Mouse (Mus musculus): Measurements from ENCODE around the gene Gba2.
"Not testable (repeated sequence)": the region's sequence is repeated elsewhere in the genome, so short reads cannot be mapped to it uniquely, and the experiment has no call there.

Gene Gba2

GRCm38 (mm10) chr4:43578376-43579204 is at the start of gene Gba2, which contains the start of gene Rgp1:
Gene Gba2 (minus strand): TSS chr4:43578873.
Gene Rgp1 (plus strand): TSS chr4:43578715.
- DNase-seq (ENCODE audit: low read depth) = peak; percentile 79

GRCm38 (mm10) chr4:43620146-43620778 is 41.6 kb upstream of the Gba2 start:
- DNase-seq (ENCODE audit: low read depth) = no peak

GRCm38 (mm10) chr4:43613060-43613730 is 34.5 kb upstream of the Gba2 start:
- peak; percentile 22 for DNase-seq (ENCODE audit: low read depth)

- DNase-seq (ENCODE audit: low read depth) = no peak
These were observed 33.9 kb upstream of the Gba2 start for GRCm38 (mm10) chr4:43612534-43612933.

- no peak for DNase-seq (ENCODE audit: low read depth)
These were observed 26.3 kb upstream of the Gba2 start for GRCm38 (mm10) chr4:43604751-43605685.

- no peak for DNase-seq (ENCODE audit: low read depth)
These were observed 25.4 kb upstream of the Gba2 start for GRCm38 (mm10) chr4:43604099-43604498.

GRCm38 (mm10) chr4:43600195-43600934 is 21.7 kb upstream of the Gba2 start:
- DNase-seq (ENCODE audit: low read depth) = no peak

- DNase-seq (ENCODE audit: low read depth) = no peak
These were observed 20.1 kb upstream of the Gba2 start for GRCm38 (mm10) chr4:43598650-43599380.

GRCm38 (mm10) chr4:43598200-43598599 is 19.5 kb upstream of the Gba2 start:
- DNase-seq (ENCODE audit: low read depth) = no peak

GRCm38 (mm10) chr4:43596597-43596996 is 17.9 kb upstream of the Gba2 start:
- not testable (repeated sequence) for DNase-seq (ENCODE audit: low read depth)

- no peak for DNase-seq (ENCODE audit: low read depth)
These were observed 14.8 kb upstream of the Gba2 start for GRCm38 (mm10) chr4:43593453-43593852.

- no peak for DNase-seq (ENCODE audit: low read depth)
These were observed 13.3 kb upstream of the Gba2 start for GRCm38 (mm10) chr4:43591961-43592360.

GRCm38 (mm10) chr4:43591543-43591942 is 12.9 kb upstream of the Gba2 start:
- DNase-seq (ENCODE audit: low read depth) = no peak

GRCm38 (mm10) chr4:43587681-43588080 is 9.0 kb upstream of the Gba2 start:
- no peak for DNase-seq (ENCODE audit: low read depth)

GRCm38 (mm10) chr4:43586411-43586810 is 7.7 kb upstream of the Gba2 start:
- DNase-seq (ENCODE audit: low read depth) = no peak

GRCm38 (mm10) chr4:43585682-43586081 is 7.0 kb upstream of the Gba2 start:
- DNase-seq (ENCODE audit: low read depth) = no peak

GRCm38 (mm10) chr4:43584444-43585416 is 6.1 kb upstream of the Gba2 start, which contains the start of gene Msmp:
Gene Msmp (minus strand): TSS chr4:43584494.
- DNase-seq (ENCODE audit: low read depth) = no peak

GRCm38 (mm10) chr4:43583421-43583820 is 4.7 kb upstream of the Gba2 start:
- DNase-seq (ENCODE audit: low read depth) = no peak

GRCm38 (mm10) chr4:43582241-43582640 is 3.6 kb upstream of the Gba2 start:
- no peak for DNase-seq (ENCODE audit: low read depth)
